Mouse (Mus musculus): ENCODE measurements around the gene Pex13.
"Not testable (repeated sequence)": the region's sequence is repeated elsewhere in the genome, so short reads cannot be mapped to it uniquely, and the experiment has no call there.

The Pex13 gene

GRCm38 (mm10) chr11:23647431-23647830, 18.3 kb downstream of the Pex13 start:
- no peak for DNase-seq (ENCODE audit: low read depth, low spot score)

- DNase-seq (ENCODE audit: low read depth, low spot score): no peak
These were observed 31.2 kb downstream of the Pex13 start for GRCm38 (mm10) chr11:23634573-23634972.

- DNase-seq (ENCODE audit: low read depth, low spot score): no peak
These were observed 31.9 kb downstream of the Pex13 start for GRCm38 (mm10) chr11:23633879-23634215.

DNA sequence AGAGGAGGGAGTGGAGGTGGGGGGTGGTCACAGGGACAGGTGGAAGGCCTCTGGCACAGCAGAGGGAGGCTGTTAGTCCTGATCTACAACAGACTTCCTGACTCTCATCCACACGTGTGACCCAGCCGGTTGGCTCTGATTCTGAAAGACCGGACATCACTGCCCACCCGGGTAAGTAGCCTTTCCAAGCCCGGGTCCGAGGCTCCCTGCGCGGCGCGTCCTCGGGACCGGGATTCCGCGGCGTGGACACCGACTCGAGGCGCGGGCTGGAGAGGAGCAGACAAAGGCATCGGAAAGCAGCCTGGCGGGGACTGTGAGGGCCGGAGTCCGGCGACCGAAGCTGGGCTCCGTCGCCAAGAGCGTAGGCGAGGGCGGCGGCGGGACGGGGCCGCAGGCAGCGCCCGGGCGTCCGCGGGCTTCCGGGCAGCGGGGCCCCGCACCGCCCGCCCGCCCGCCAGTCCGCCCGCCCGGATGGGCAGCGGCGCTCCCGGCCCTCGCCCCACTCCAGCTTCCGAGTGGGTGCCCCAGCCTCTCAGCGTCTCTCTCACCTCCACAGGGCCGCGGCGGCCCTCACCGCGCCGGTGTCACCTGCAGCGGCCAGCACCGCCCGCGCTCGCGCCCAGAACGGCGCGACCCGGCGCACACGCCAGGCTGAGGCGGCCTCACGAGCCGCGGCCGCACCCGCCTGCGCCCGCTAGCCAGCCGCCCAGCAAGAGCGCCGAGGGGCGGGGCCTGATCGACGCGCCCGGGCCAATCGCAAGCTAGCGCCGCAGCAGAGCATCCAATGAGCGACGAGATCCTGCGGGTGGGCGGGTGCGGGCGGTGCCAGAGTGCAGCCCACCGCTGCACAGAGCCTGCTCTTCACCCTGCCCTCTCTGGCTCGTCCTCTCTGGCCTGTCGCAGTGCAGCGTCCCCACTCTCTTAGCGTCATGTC, 32.5 kb downstream of the Pex13 start, which contains the start of gene 0610010F05Rik:
TSS of gene 0610010F05Rik (minus strand) at position 695 of the 934 bp plus-strand sequence.
- DNase-seq (ENCODE audit: low read depth, low spot score): peak; percentile 95

- no peak for DNase-seq (ENCODE audit: low read depth, low spot score)
These were observed 35.1 kb downstream of the Pex13 start for GRCm38 (mm10) chr11:23630664-23631063.

- DNase-seq (ENCODE audit: low read depth, low spot score): no peak
These were observed 46.8 kb downstream of the Pex13 start for GRCm38 (mm10) chr11:23618995-23619394.

DNA sequence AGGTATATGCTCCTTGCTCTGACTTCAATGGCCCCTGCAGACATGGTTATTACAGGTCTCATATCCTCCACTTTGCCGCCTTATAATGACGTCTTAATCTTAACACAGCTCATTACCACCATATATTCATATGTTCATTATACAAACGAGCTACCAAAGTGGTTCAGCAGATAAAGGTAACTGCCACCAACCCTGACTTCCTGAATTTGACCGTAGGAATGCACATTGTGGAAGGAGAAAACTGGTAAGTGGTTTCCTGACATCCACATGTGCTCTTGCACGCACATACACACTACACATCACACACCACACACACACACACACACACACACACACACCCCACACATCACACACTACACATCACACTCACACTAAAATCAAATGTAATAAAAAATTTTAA, 51.2 kb downstream of the Pex13 start:
- no peak for DNase-seq (ENCODE audit: low read depth, low spot score)

- DNase-seq (ENCODE audit: low read depth, low spot score): not testable (repeated sequence)
These were observed 58.5 kb downstream of the Pex13 start for GRCm38 (mm10) chr11:23607291-23607690.

Data from WW6 (cell line).